ENCODE assay signal across 21 mouse cellular contexts in the genomic region with DNA sequence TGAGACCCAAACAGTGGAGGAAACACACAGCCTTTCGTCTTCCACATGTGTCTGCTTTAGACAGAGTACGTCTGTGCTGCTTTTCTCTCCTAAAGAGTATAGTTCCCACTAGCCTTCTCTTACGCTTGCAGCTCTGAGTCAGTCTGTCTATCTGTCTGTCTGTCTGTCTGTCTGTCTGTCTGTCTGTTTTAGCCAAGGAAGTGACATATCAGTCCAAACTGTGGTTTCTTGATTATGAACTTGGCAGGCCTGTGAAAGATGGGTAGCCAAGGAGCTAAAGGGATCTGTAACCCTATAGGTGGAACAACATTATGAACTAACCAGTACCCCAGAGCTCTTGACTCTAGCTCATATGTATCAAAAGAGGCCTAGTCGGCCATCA.
DNase-seq lines count a peak whose midpoint lies in the region; ATAC-seq and TF ChIP-seq lines count a peak whose summit lies in the region.
"Had no signal": no experiment of that assay in that cellular context is flagged by ENCODE, and none has a peak within 500 bp of the region (broad histone marks: within the 10 kb centered on the region; RNA-seq: fewer than 3 reads in every experiment).

No protein-coding gene starts in this region.

- no peak for DNase-seq in forebrain, postnatal 0 days
- no peak for DNase-seq in forebrain, embryonic 14.5 days (ENCODE audit: low spot score)
- DNase-seq in heart, postnatal 36 days = no peak
- DNase-seq in 416B (ENCODE audit: low read depth) = peak; percentile 44
- DNase-seq: B cell, adult 2 months; cerebellum, adult 9-10 months; embryo, embryonic 11 days; gastrocnemius, postnatal 36 days; kidney, adult 8-10 months; kidney, postnatal 36 days; lung, postnatal 14 days; retina, postnatal 1 day; right cerebral cortex, postnatal 4 days; thymus, postnatal 4 days had no signal

- H3K27me3 ChIP-seq in forebrain, postnatal 0 days (ENCODE audit: insufficient read depth, low read length) = no peaks in the 10 kb centered on the region
- H3K27me3 ChIP-seq in forebrain, embryonic 14.5 days (replicated peaks; ENCODE audit: control insufficient read depth, insufficient read depth, low read length) = no peaks in the 10 kb centered on the region
- H3K27me3 ChIP-seq in heart, embryonic 16.5 days (ENCODE audit: control insufficient read depth, insufficient read depth, low read length) = no peaks in the 10 kb centered on the region
- H3K27me3 ChIP-seq: embryonic facial prominence, embryonic 15.5 days; limb, embryonic 15.5 days; midbrain, embryonic 13.5 days; Patski had no signal

- H3K27ac ChIP-seq in forebrain, postnatal 0 days (ENCODE audit: low read depth, low read length) = peak overlapping the region; percentile 2
- no peak overlapping the region for H3K27ac ChIP-seq in forebrain, embryonic 14.5 days (ENCODE audit: low read depth, low read length)
- 0 out of 2 replicates have a peak overlapping the region, but pooled peaks have one; percentile 23 for H3K27ac ChIP-seq in heart, embryonic 16.5 days (ENCODE audit: low read length)
- no peak overlapping the region for H3K27ac ChIP-seq in macrophage
- H3K27ac ChIP-seq: embryonic facial prominence, embryonic 15.5 days; limb, embryonic 15.5 days; midbrain, embryonic 13.5 days had no signal

- H3K4me1 ChIP-seq in forebrain, postnatal 0 days (ENCODE audit: insufficient read depth) = peaks cover 9% of the 10 kb centered on the region; the same call in 1 of the 2 replicates
- peaks cover 1% of the 10 kb centered on the region; the same call in 1 of the 2 replicates for H3K4me1 ChIP-seq in forebrain, embryonic 14.5 days (ENCODE audit: control insufficient read depth, insufficient read depth, low read length)
- H3K4me1 ChIP-seq in heart, embryonic 16.5 days (ENCODE audit: control insufficient read depth, insufficient read depth, low read length) = peaks cover 13% of the 10 kb centered on the region
- H3K4me1 ChIP-seq: limb, embryonic 15.5 days had no signal

- TF ChIP-seq CTCF in forebrain, postnatal 0 days (IDR thresholded peaks at IDR 0.05; ENCODE audit: low read depth) = no peak

- no peaks in the 10 kb centered on the region for H3K36me3 ChIP-seq in forebrain, postnatal 0 days (ENCODE audit: insufficient read depth)
- H3K36me3 ChIP-seq in forebrain, embryonic 14.5 days (ENCODE audit: control insufficient read depth, insufficient read depth, low read length) = no peaks in the 10 kb centered on the region
- no peaks in the 10 kb centered on the region; the same call in 1 of the 2 replicates for H3K36me3 ChIP-seq in heart, embryonic 16.5 days (ENCODE audit: control insufficient read depth, insufficient read depth)
- H3K36me3 ChIP-seq in macrophage (ENCODE audit: inconsistent target) = no peaks in the 10 kb centered on the region

- no peaks in the 10 kb centered on the region for H3K79me2 ChIP-seq in macrophage (ENCODE audit: inconsistent target)

- intact Hi-C loops in heart, postnatal 36 days (cut with DNase I) = no loop called here

- no peak overlapping the region for H3K4me3 ChIP-seq in forebrain, postnatal 0 days (ENCODE audit: low read depth, low read length)
- no peak overlapping the region for H3K4me3 ChIP-seq in forebrain, embryonic 14.5 days (ENCODE audit: low read depth, low read length)
- peak overlapping the region; percentile 7; the same call in 1 of the 2 replicates for H3K4me3 ChIP-seq in heart, embryonic 16.5 days (ENCODE audit: low read length)
- H3K4me3 ChIP-seq in macrophage (ENCODE audit: inconsistent target) = peak overlapping the region; percentile 3; the same call in 1 of the 2 replicates
- H3K4me3 ChIP-seq: embryonic facial prominence, embryonic 15.5 days; limb, embryonic 15.5 days; midbrain, embryonic 13.5 days had no signal

- ATAC-seq in forebrain, postnatal 0 days = no peak
- ATAC-seq in forebrain, embryonic 14.5 days = no peak
- no peak for ATAC-seq in heart, embryonic 16.5 days (replicated peaks; ENCODE audit: extremely low read depth, insufficient read depth, low FRiP score)
- no peak for ATAC-seq in inflammation-experienced regulatory T-cells, adult 6 months
- ATAC-seq: midbrain, embryonic 13.5 days; Patski had no signal

- WGBS in forebrain, postnatal 0 days = 68% methylated on average over 4 of the region's 4 CpGs
- 79% methylated on average over 4 of the region's 4 CpGs for WGBS in forebrain, embryonic 14.5 days
- 85% methylated on average over 4 of the region's 4 CpGs for WGBS in heart, embryonic 16.5 days
- WGBS in macrophage (ENCODE audit: missing documents) = 69% methylated on average over 4 of the region's 4 CpGs

- H3K9ac ChIP-seq in forebrain, postnatal 0 days = 0 out of 2 replicates have a peak overlapping the region, but pooled peaks have one; percentile 14
- no peak overlapping the region for H3K9ac ChIP-seq in forebrain, embryonic 14.5 days (ENCODE audit: low read length)
- peak overlapping the region; percentile 16; the same call in 1 of the 2 replicates for H3K9ac ChIP-seq in heart, embryonic 16.5 days (ENCODE audit: low read length)
- H3K9ac ChIP-seq: embryonic facial prominence, embryonic 15.5 days; limb, embryonic 15.5 days; midbrain, embryonic 13.5 days had no signal

- H3K4me2 ChIP-seq in forebrain, postnatal 0 days (ENCODE audit: low read depth) = peak overlapping the region; percentile 23
- no peak overlapping the region for H3K4me2 ChIP-seq in forebrain, embryonic 14.5 days (ENCODE audit: low read length)
- peak overlapping the region; percentile 44 for H3K4me2 ChIP-seq in heart, embryonic 16.5 days (ENCODE audit: low read depth, low read length)
- H3K4me2 ChIP-seq: embryonic facial prominence, embryonic 15.5 days; limb, embryonic 15.5 days; midbrain, embryonic 13.5 days had no signal

- no peaks in the 10 kb centered on the region for H3K9me3 ChIP-seq in forebrain, postnatal 0 days (ENCODE audit: low read length)
- no peaks in the 10 kb centered on the region for H3K9me3 ChIP-seq in forebrain, embryonic 14.5 days (replicated peaks; ENCODE audit: control insufficient read depth, low read length)
- H3K9me3 ChIP-seq in heart, embryonic 16.5 days (replicated peaks; ENCODE audit: control insufficient read depth, low read length) = no peaks in the 10 kb centered on the region
- H3K9me3 ChIP-seq: embryonic facial prominence, embryonic 15.5 days; limb, embryonic 15.5 days; midbrain, embryonic 13.5 days had no signal

Comparison
In these comparisons a context has a peak if more than half of its experiments do, and no peak if none do; other contexts are left out.
1. H3K27ac ChIP-seq: peak in forebrain, postnatal 0 days (single experiment) and heart, embryonic 16.5 days (single experiment); none in forebrain, embryonic 14.5 days (single experiment) and macrophage (single experiment).
2. H3K4me3 ChIP-seq: peak in heart, embryonic 16.5 days (single experiment) and macrophage (single experiment); none in forebrain, postnatal 0 days (single experiment) and forebrain, embryonic 14.5 days (single experiment).